Mouse (Mus musculus): ENCODE results near the gene Cdh23. TPM values are rescaled to one million over a fixed set of nuclear protein-coding genes. Genes with fewer than 3 reads are reported as not detected.

Gene Cdh23
- total RNA-seq, 2 experiments from 2014 or later: 0.29 to 0.36 TPM

DNA sequence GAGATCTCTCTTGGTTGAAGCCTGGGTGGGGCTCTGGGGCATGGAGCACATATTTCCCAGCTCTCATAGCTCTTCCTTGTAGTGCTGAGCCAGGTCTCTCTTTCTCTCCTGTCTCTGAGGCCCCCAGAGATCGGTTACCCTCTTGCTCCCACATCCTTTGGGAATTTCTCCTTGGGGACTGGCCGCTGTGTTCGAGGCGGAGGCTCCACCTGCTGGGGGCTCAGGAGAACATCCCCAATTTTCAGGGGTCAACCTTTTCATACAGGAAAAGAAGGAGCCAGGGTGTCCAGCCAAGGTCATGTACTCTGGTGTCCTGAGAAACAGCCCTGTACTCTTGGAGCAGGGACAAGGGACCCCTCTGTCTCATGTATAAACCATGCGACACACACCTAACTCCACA lies 284.5 kb downstream of the Cdh23 start:
- ATAC-seq (ENCODE audit: poor library complexity, severe bottlenecking): no peak

DNA sequence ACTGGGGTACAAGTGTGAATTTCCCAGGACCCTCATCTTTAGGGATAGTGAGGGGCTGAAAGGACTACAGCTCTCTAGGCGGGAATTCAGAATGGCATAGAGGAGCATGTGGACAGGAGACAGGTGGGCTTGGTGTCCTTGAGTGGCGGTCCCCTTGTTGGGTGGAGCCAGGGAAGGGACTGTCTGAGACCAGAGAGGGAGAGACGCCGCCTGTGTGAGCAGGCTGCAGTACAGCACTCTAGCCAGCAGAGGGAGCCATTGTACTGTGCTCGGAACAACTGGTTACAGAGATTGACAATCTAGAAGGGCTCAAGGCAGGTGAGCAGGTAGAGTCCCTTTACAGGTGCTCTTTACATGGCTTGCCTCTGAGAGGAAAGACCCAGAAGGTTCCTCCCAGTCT lies 288.5 kb downstream of the Cdh23 start:
- ATAC-seq (ENCODE audit: poor library complexity, severe bottlenecking): peak; percentile 90

DNA sequence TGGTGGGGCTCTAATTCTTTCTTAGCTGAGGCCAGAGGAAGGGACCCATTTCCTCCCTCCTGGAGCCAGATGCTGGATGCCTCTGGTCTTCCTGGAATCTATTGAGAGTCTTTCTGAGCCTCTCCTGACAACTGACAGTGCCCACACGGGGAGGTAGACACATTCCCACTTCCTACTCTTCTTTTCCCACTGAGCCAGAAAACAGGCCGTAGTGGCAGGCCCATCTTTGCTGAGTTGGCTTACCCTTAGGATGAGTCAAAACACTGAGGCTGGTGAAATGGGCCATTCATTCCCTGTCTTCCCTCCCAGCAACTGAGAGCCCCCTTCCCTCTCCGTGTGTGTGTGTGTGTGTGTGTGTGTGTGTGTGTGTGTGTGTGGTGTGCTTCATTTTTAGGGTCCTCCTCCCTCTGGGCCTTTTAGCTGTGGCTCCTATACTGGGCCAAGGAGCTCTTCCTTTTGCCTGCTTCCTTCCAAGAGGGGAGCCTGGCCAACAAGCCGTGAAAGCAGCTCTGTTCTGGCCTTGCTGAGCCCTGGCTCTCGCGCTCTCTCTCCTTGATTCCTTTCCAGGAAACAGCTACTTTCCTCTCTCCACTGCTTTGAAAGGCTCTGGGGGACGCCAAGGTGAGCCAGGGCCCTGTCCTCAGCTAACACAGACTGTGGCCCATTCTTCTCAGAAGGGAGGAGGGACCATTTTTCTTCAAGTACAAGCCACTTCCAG lies 290.7 kb downstream of the Cdh23 start:
- no peak for ATAC-seq (ENCODE audit: poor library complexity, severe bottlenecking)

DNA sequence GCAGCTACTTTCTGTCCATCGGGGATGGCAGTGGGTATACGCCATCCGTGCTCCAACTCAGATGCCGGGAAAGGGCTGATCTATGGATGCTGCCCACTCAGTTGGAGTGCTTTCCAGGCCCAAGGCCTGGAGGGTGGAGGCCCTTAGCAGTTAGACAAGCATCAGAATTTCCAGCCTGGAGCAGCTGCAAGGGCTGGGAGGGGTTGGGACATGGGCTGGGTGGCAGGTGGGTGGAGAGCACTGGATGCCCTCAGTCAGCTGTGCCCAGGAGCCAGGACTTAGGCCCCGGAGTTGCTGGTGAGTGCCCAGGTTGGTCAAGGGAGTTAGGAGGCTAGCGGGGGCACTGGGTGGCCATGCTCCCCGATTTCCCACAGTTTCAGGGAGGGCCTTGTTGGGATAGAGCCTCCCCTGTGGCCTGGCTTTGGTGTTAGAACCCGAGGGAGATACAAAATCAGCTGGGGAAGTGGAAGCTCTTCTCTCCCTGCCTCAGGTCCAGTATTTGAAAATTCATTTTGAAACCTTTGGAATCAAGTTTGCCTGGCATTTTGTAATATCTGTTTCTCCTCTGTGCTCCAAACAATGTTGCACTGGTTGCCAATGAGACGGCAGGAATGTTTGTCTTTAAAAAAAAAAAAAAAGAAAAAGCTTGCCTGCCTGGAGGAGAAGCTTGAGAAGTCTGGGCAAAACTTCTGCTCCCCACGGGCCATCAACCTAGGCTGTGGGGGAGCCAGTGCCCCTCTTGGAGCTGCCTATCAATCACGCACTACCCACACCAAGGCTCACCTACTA lies 295.6 kb downstream of the Cdh23 start:
- no peak for ATAC-seq (ENCODE audit: poor library complexity, severe bottlenecking)

DNA sequence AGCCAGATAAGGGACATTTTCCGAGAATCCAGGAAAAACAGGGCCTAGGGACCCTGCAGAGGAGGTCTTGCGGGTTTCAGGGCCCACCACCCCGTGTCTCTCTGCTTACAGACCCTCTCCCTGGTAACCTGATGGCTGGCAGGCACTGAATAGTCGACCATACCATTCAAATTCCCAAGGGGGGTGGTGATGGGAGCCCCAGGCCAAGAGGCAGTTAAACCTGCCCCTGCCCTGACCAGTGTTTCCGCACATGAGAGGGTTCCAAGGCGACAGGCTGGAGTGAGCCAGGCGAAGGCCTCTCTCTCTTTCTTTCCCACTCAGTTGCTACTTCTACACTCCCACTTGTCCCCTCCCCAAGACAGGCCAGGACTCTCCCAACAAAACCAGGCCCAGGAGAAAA lies 296.8 kb downstream of the Cdh23 start, which contains the start of gene Gm17455:
Gene Gm17455 (plus strand): TSS at position 278 of the 400 bp plus-strand sequence.
- ATAC-seq (ENCODE audit: poor library complexity, severe bottlenecking): no peak

DNA sequence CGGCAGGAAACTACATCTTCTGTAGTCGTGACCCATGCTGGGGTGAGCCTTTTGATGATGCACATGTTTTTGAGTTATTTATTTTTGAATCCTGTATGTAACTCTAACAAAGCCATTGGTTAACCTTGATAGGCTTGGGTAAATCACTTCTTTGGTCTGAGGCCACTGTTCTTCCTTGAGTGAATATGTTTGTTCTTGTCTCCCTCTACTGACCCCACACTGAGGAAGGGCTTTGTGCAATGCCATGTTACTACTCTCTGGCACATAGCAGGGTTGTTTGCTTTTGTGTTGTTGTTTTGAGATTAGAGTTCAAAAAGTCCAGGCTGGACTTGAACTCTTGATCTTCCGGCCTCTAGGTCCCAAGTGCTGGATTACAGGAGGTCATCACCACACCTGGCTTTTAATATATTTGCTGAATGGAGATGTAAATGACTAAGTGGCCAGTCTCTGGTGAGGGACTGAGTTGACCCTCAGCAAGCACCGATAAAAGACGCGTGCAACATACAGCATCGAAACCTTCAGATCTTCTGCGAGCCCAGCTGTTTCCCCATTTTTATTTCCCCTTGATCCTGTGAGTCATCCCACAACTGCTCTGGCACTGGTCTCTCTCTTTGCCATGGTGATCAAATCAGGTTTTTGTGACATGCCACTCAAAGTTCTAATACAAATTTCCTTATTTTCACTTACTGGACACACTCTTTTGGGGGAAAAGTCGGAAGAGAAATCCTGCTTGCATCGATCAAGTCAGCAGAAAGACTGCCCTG lies 298.1 kb downstream of the Cdh23 start:
- ATAC-seq (ENCODE audit: poor library complexity, severe bottlenecking): peak; percentile 87

DNA sequence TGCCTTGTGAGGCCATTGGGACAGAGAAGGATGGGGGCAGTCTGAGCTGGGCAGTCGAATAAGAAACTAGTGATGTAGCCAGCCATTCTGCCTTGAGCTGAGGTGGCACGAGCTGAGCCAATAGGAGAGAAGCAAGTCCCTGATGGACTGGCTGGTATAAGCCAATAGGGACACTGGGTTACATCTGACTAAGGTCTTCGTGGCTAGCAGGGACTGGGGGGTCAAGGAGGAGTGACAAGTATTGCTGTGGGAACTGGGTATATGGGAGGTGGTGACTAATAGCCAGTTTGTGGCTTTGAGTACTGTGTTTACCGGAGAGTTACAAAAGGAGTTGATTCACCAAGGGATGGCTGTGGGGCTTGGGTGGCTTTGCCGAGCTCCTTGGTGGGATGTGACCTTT lies 300.7 kb downstream of the Cdh23 start:
- 0 out of 2 replicates have a peak, but pooled peaks have one; percentile 3 for ATAC-seq (ENCODE audit: poor library complexity, severe bottlenecking)

DNA sequence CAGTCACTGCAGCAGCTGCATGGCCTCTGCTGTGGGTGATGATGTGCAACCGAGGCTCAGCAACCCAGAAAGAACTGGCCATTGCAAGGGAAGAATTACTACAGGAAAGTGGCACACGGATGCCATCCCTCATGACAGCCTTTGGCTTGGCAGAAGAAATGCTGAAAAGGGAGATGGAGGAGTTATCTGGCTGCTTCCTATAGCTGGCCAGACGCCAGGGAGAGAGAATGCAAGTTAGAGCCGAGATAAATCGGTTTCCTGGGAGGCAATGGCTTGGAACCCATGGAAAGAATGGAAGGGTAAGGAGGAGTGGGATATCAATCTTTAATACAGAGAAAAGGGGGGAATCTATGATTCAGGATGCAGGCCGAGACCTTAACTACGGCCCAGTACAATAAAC lies 301.4 kb downstream of the Cdh23 start:
- ATAC-seq (ENCODE audit: poor library complexity, severe bottlenecking): no peak

DNA sequence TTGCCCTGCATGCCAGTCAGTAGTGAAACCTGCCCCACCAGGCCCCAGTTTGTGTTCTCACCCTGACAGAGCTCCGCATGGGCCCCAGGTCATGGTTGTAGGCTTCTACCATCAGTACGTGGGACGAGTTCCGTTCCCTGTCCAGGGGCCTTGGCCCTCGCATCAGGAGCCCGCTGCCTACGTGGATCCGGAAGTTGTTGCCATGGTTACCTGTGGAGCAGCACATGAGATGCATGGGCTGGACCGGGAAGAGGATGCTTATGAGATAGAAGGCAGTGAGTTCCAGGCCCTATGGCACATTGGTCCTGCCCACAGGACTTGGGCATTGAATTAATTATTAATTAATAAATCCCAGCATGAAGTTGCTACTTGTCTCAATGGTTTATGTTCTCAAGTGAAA lies 304.6 kb downstream of the Cdh23 start:
- ATAC-seq (ENCODE audit: poor library complexity, severe bottlenecking): no peak

DNA sequence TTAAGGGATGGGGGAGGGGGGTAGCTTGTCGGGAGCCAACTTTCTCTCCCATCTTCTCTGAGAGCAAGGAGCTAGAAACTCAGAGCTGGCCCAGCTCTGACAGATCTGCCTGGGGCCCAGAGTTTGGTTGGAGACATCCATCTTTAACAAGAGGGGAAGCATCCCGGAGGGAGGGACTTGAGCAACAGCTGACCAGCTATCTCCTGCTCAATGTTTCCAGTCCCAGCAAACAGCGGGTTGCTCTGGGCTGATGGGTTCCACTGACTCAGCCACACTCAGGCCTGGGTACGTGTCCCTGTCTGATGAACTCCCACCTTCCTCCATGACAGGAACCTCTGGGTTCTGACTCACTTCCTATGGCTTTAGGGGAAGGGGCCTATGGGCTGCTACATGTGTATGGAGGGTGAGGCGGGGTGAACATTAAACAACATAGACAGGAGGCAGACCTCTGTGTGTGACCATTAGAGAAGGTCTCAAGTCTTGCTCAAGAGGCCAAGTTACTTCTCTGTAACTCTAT lies 305.3 kb downstream of the Cdh23 start:
- ATAC-seq (ENCODE audit: poor library complexity, severe bottlenecking): peak; percentile 43

DNA sequence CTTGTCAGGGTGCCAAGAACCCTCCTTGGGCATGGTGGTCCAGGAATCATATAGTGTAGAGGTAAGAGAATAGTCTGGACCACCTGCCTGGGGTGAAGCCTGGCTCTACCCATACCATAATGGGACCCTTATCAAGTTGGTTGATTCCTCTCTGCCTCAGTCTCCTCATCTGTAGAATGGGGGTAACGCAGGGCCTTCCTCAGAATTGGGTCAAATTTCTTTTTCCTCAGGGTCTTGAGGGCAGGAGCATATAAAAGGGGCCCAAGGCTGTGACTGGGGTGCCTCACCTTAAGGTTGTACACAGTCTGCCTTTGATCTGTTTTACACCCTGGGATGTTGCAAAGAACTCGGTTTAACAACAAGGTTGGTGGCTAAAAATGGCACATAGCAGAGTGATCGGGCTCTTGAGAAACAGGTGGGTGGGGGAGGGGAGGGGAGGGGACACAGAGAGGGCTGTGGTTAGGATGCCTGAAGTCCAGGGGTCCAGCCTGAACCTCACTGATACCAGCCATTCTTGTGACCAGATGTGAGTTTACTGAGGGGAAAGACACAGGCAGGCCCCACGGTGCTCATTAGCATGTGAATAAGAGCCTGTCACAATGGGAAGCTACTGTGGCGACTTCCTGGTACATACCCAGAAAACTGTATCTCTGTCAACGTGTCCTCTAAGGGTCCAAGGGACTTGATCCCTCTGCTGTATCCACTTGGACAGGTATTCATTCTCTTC lies 305.9 kb downstream of the Cdh23 start:
- ATAC-seq (ENCODE audit: poor library complexity, severe bottlenecking): peak; percentile 21

DNA sequence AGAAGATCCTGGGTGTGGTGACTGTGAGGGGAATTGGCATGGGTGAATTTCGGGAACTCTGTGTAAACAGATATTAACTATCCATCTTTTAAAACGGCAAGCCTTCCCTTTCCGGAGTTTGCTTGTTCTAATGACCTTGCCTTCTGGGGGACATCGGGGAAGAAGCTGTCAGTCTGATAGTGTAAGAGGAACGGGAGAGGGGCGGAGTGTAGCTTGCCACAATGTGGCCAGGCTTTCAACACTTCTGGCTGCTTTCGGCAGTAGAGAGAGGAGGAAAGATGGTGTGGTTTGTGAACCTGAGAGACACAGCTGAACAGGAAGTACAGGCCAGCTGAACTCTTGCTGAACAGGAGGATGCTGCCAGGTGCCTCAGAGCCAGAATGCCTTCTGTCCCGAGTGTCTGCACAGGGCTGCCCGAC lies 306.8 kb downstream of the Cdh23 start:
- ATAC-seq (ENCODE audit: poor library complexity, severe bottlenecking): peak; percentile 76

DNA sequence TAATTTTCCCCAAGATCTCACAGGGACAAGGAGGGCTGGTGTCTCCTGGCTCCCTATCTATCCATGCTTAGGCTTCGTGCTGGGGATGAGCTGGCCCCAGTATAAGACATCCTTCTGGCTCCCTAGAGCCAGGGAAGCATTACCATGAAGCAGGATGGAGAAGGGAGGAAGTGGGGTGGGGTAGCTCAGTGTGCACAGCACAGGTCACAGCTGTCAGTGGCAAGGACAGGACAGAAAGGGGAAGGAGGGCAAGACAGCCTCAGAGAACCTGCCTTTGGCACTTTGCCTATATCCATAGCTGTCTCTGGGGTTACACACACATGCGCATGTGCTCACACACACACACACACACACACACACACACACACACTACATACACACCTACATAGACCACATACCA lies 308.0 kb downstream of the Cdh23 start:
- peak; percentile 50 for ATAC-seq (ENCODE audit: poor library complexity, severe bottlenecking)

DNA sequence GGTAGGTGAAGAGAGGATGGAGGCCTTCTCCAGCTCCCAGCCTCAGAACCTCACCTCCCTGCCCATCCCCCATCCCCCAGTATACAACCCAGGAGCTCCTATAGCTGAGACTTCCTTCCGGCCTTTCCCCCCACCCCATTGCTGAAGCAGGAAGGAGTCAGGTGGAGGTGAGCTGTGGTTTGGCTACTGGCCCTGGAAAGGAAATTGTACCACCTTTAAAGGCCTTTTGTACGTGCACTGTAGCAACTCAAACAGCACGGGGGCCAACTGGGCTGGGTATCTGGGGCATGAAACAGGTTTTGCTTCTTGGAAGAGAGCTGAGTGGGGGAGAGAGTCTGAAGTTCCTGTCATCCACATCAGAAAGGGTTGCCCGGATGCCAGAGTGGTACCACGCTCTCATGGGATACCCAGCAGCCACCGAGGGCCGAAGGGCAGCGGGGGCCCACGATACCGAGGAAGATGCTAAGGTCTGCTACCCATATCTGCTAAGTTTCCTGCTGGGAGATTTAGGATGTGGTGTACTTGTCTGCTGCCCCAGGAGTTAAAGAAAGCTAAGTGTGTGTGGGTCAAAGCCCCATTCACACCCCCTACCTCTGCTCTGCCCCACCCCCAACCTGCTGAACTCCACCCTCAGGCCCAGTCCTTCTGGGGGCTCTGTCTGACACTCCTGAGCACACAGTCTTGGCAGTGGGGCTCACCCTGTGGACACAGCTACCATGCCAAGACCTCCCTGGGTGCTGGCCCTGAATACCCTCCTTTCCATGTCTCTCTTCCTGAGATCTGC lies 315.0 kb downstream of the Cdh23 start:
- ATAC-seq (ENCODE audit: poor library complexity, severe bottlenecking): peak; percentile 28

DNA sequence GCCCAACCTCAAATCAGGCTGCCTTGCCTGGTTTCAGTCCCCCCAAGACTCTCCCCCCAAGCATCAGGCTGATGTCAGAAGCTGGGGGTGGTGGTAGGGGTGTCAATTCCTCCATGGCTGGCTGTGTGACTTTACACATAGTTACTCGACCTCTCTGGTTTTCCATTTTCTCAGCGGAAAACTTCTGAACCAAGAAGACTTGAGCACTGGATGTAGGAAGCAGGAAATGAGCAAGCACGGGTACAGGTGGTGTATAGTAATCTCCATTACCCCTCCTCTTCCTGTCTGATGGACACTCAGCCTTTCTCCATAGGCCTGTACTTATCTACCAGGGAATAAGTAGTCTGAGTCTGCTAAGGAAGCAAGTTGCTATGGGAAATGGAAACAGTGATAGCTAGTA lies 316.1 kb downstream of the Cdh23 start:
- 0 out of 2 replicates have a peak, but pooled peaks have one; percentile 13 for ATAC-seq (ENCODE audit: poor library complexity, severe bottlenecking)

DNA sequence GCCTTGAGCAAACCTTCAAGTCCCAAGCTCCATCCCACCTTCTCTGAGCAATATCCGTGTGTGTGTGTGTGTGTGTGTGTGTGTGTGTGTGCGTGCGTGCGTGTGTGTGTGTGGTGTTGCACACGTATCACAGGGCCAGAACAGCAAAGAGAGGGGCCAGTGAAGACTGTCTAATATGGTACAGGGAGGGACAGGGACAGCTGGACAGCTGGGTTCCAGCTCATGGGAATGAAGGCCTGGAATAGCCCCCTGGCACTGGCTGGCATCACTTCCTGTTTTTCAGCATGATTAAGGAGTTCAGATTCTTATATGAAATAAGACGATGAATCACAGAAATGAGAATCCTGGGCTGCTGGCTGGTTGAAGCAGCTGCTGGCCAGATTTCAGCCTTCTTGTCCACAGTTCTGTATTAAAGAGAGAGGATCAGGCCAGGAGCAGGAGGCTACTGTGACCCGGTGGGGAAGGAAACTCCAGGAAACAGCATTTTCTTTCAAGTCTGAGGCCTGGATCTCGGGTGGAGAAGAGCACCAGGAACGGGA lies 316.8 kb downstream of the Cdh23 start:
- ATAC-seq (ENCODE audit: poor library complexity, severe bottlenecking): 0 out of 2 replicates have a peak, but pooled peaks have one; percentile 6

DNA sequence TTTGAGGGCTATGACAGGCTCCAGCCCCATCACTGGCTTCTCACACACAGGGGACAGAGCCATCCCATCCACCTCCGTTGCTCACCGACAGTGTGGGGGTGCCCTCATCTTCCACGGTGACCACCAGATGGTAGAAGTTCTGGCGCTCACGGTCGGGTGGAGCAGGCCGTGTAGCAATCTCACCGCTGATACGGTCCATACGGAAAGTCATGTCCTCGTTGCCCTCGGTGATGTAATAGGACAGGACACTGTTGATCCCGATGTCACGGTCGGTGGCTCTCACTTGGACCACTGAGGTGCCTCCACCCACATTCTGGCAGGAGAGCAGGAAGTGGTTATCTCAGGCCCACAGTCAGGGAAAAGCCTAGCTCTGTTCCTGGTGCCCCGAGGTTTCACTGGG lies 319.6 kb downstream of the Cdh23 start:
- no peak for ATAC-seq (ENCODE audit: poor library complexity, severe bottlenecking)

DNA sequence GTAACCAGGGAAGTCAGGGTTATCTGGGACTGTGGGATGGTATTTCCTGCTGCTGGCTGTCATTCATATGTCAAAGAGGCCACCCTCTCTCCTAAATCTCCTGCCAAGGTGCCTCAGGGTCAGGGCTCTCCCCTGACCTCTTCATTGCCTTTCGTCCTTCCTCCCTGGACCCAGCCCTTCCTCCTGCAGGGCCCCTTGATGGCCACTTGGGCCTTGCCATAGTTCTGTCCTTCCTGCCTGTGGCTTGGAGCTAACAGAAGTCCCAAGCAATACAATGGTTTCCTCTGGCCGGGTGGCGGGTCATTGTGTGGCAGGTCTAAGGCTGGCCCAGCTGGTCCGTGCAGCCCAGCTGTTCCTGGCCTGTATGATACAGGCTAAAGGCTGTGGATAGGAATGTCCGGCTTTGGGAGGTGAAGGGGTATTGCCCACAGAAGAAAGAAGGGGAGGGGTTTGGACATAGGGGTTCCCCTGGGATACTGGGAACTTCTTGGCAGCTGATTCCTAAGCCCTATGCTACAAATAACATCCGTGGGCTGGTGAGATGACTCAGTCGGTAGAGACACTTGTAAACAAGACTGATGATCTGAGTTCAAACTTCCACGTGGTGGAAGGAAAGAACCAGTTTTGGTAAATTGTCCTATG lies 322.2 kb downstream of the Cdh23 start:
- ATAC-seq (ENCODE audit: poor library complexity, severe bottlenecking): no peak

DNA sequence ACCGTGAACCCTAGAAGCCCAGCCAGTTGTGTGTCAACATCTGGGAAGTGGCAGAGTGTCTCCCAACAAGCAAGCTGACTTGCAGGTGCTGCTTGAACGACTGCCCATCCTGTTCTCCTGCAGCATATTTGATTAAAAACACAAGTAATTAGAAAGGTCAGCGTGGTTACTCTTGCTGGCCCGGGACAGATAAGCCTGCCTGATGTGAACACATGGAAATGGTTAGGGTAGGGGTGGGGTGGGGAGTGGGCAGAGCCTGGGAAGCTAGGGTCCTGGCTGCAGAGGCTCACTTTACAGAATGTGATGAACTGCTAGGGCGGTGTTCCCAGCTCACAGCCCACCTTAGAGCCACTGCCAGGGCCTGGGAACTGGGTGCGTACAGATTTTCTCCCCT lies 322.8 kb downstream of the Cdh23 start:
- no peak for ATAC-seq (ENCODE audit: poor library complexity, severe bottlenecking)

All from megakaryocyte, adult 5-6 weeks (primary cell).